Mouse (Mus musculus): ENCODE data around the gene Ccm2l. TPM values are rescaled to one million over a fixed set of nuclear protein-coding genes. Genes with fewer than 3 reads are reported as not detected.

Ccm2l gene
- total and polyA plus RNA-seq, 3 experiments = not detected

GRCm38 (mm10) chr2:153117051-153117486 lies 51.3 kb downstream of the Ccm2l start:
- H3K36me3 ChIP-seq (ENCODE audit: control insufficient read depth in 1 of 2, insufficient read depth in 2 of 2, low read length in 2 of 2) = peaks cover 0 to 24% of the 10 kb centered on the region in 2 experiments; a peak in 2 of 4 replicates
- TF ChIP-seq TBP (IDR thresholded peaks at IDR 0.05; ENCODE audit: low read depth, low read length) (0 out of 2 replicates have a peak, but pooled peaks have one; percentile 6), E2F4 (IDR thresholded peaks at IDR 0.05; ENCODE audit: borderline replicate concordance, low read depth, low read length) (no peak)
- DNase-seq (ENCODE audit: low read depth, low spot score) = peak; percentile 29
- peak overlapping the region; percentile 54; the same call in 1 of the 2 replicates for H3K9ac ChIP-seq (ENCODE audit: control insufficient read depth, low read depth, low read length, poor library complexity, severe bottlenecking)
- peak overlapping the region; percentile 21 to 23; a peak in 2 of 4 replicates for H3K4me3 ChIP-seq (ENCODE audit: control insufficient read depth in 1 of 2, insufficient read depth in 1 of 2, low read depth in 2 of 2, low read length in 2 of 2)
- H3K79me2 ChIP-seq (ENCODE audit: control insufficient read depth, insufficient read depth, low read length, poor library complexity) = no peaks in the 10 kb centered on the region
- peaks cover 0 to 1% of the 10 kb centered on the region in 2 experiments; a peak in 2 of 4 replicates for H3K27me3 ChIP-seq (ENCODE audit: control insufficient read depth in 1 of 2, insufficient read depth in 2 of 2, low read length in 2 of 2)
- H3K27ac ChIP-seq (ENCODE audit: control insufficient read depth, low read depth, low read length) = no peak overlapping the region; the same call in 1 of the 2 replicates
- H3K4me1 ChIP-seq (ENCODE audit: control insufficient read depth in 1 of 2, insufficient read depth in 2 of 2, low read length in 2 of 2) = peaks cover 11 to 33% of the 10 kb centered on the region in 2 experiments
- no peaks in the 10 kb centered on the region for H3K9me3 ChIP-seq (replicated peaks; ENCODE audit: insufficient read depth, low read length)

GRCm38 (mm10) chr2:153119488-153119887 lies 53.7 kb downstream of the Ccm2l start:
- H3K36me3 ChIP-seq (ENCODE audit: control insufficient read depth in 1 of 2, insufficient read depth in 2 of 2, low read length in 2 of 2) = peaks cover 0 to 24% of the 10 kb centered on the region in 2 experiments; a peak in 2 of 4 replicates
- peaks cover 11 to 33% of the 10 kb centered on the region in 2 experiments for H3K4me1 ChIP-seq (ENCODE audit: control insufficient read depth in 1 of 2, insufficient read depth in 2 of 2, low read length in 2 of 2)
- peak; percentile 65 for TF ChIP-seq MAX (IDR thresholded peaks at IDR 0.05; ENCODE audit: low read length)
- TF ChIP-seq MYB (IDR thresholded peaks at IDR 0.05; ENCODE audit: low read depth, low read length) = no peak
- TF ChIP-seq BHLHE40 (IDR thresholded peaks at IDR 0.05; ENCODE audit: borderline replicate concordance, low read depth, low read length) = peak; percentile 74; the same call in 1 of the 2 replicates
- no peak for TF ChIP-seq NRF1 (IDR thresholded peaks at IDR 0.05; ENCODE audit: insufficient read depth, low read depth, low read length, poor library complexity, severe bottlenecking)
- no peak for TF ChIP-seq MEF2A (IDR thresholded peaks at IDR 0.05; ENCODE audit: extremely low read depth, insufficient replicate concordance, low read depth, low read length, poor library complexity, severe bottlenecking)
- 0 out of 2 replicates have a peak, but pooled peaks have one; percentile 18 for TF ChIP-seq GATA1 (IDR thresholded peaks at IDR 0.05; ENCODE audit: low read depth, low read length)
- no peak overlapping the region for H3K9ac ChIP-seq (ENCODE audit: control insufficient read depth, low read depth, low read length, poor library complexity, severe bottlenecking)
- peak; percentile 12 for DNase-seq (ENCODE audit: low read depth, low spot score)
- no peaks in the 10 kb centered on the region for H3K79me2 ChIP-seq (ENCODE audit: control insufficient read depth, insufficient read depth, low read length, poor library complexity)
- H3K27me3 ChIP-seq (ENCODE audit: control insufficient read depth in 1 of 2, insufficient read depth in 2 of 2, low read length in 2 of 2) = no peaks in the 10 kb centered on the region
- no peak overlapping the region for H3K27ac ChIP-seq (ENCODE audit: control insufficient read depth, low read depth, low read length)
- no peaks in the 10 kb centered on the region for H3K9me3 ChIP-seq (replicated peaks; ENCODE audit: insufficient read depth, low read length)
- H3K4me3 ChIP-seq (ENCODE audit: control insufficient read depth in 1 of 2, insufficient read depth in 1 of 2, low read depth in 2 of 2, low read length in 2 of 2) = no peak overlapping the region

GRCm38 (mm10) chr2:153120126-153120525 lies 54.4 kb downstream of the Ccm2l start:
- Histone ChIP-seq H3K79me2 (ENCODE audit: control insufficient read depth, insufficient read depth, low read length, poor library complexity) (no peaks in the 10 kb centered on the region), H3K4me1 (ENCODE audit: control insufficient read depth in 1 of 2, insufficient read depth in 2 of 2, low read length in 2 of 2) (peaks cover 10 to 26% of the 10 kb centered on the region in 2 experiments), H3K36me3 (ENCODE audit: control insufficient read depth in 1 of 2, insufficient read depth in 2 of 2, low read length in 2 of 2) (peaks cover 0 to 21% of the 10 kb centered on the region in 2 experiments; a peak in 2 of 4 replicates), H3K9me3 (replicated peaks; ENCODE audit: insufficient read depth, low read length) (no peaks in the 10 kb centered on the region), H3K27me3 (ENCODE audit: control insufficient read depth in 1 of 2, insufficient read depth in 2 of 2, low read length in 2 of 2) (peaks cover 0 to 2% of the 10 kb centered on the region in 2 experiments; a peak in 2 of 4 replicates), H3K4me3 (ENCODE audit: control insufficient read depth in 1 of 2, insufficient read depth in 1 of 2, low read depth in 2 of 2, low read length in 2 of 2) (no peak overlapping the region), H3K27ac (ENCODE audit: control insufficient read depth, low read depth, low read length) (no peak overlapping the region), H3K9ac (ENCODE audit: control insufficient read depth, low read depth, low read length, poor library complexity, severe bottlenecking) (no peak overlapping the region)
- peak; percentile 27 for DNase-seq (ENCODE audit: low read depth, low spot score)
- TF ChIP-seq USF1 (IDR thresholded peaks at IDR 0.05; ENCODE audit: low read depth, low read length) (peak; percentile 43; the same call in 1 of the 2 replicates), RCOR1 (IDR thresholded peaks at IDR 0.05; ENCODE audit: low read depth, low read length) (no peak)
